Mouse (Mus musculus): ENCODE measurements around the gene Nagk. TPM values are rescaled to one million over a fixed set of nuclear protein-coding genes. Genes with fewer than 3 reads are reported as not detected.
A peak's percentile ranks its signal among the peaks of the same experiment; 100 is the strongest.

Gene Nagk
- 68.2 and 70.3 TPM in 2 replicates for polyA plus RNA-seq (2015; fragmentation: Nextera tagmentation; extraction: Ambion mirVana)

DNA sequence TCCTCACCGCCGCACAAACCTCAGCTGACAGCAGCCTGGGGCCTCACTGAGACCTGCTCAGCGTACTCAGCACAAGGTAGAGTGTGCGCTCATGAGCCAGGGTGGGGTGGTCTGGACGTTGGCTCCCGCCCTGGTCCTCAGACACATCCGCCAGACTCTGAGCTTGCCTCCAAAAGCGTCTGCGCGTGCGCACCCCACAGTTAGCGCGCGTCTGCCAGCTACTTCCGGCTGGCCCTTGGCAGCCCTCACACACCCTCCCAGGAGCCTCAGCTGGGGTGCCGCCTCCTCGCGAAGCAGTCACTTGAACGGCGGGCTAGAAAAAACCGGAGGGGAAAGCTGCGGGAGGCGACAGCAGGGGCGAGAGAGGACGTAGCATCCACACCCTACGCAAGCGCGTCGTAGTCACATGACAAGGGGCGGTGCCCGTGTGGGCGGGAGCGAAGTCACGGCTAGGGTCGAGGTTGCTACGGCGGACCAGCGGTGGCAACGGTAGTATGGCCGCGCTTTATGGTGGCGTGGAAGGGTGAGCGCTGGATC lies at the start of gene Nagk:
TSS of gene Nagk (plus strand) at position 223 of the 537 bp plus-strand sequence.
- Histone ChIP-seq H3K9ac (peak within 1 kb of the TSS; percentile 75), H3K9me3 (replicated peaks) (no peaks in the 10 kb centered on the region), H3K27me3 (no peaks in the 10 kb centered on the region), H3K4me2 (replicated peaks) (peak within 1 kb of the TSS; percentile 89), H3K4me3 (replicated peaks) (peak within 1 kb of the TSS; percentile 88), H3K27ac (replicated peaks) (peak within 1 kb of the TSS; percentile 96), H3K36me3 (peaks cover 7% of the 10 kb centered on the region; the same call in 1 of the 2 replicates), H3K4me1 (peaks cover 10% of the 10 kb centered on the region)
- under 1% methylated on average over 43 of the region's 43 CpGs for WGBS
- peak; percentile 95 for ATAC-seq (ENCODE audit: insufficient number of reproducible peaks, low FRiP score, low TSS enrichment, low read depth)

GRCm38 (mm10) chr6:83745466-83745865 lies 49.3 kb upstream of the Nagk start:
- peaks cover 4% of the 10 kb centered on the region; the same call in 1 of the 2 replicates for H3K27me3 ChIP-seq
- no peaks in the 10 kb centered on the region for H3K9me3 ChIP-seq (replicated peaks)
- WGBS = 59% methylated on average over 2 of the region's 2 CpGs
- H3K9ac ChIP-seq = no peak overlapping the region
- ATAC-seq (ENCODE audit: insufficient number of reproducible peaks, low FRiP score, low TSS enrichment, low read depth) = no peak
- no peak overlapping the region for H3K4me2 ChIP-seq (replicated peaks)
- H3K27ac ChIP-seq (replicated peaks) = no peak overlapping the region
- H3K4me3 ChIP-seq (replicated peaks) = no peak overlapping the region
- H3K4me1 ChIP-seq = peaks cover 10% of the 10 kb centered on the region; the same call in 1 of the 2 replicates
- H3K36me3 ChIP-seq = no peaks in the 10 kb centered on the region

DNA sequence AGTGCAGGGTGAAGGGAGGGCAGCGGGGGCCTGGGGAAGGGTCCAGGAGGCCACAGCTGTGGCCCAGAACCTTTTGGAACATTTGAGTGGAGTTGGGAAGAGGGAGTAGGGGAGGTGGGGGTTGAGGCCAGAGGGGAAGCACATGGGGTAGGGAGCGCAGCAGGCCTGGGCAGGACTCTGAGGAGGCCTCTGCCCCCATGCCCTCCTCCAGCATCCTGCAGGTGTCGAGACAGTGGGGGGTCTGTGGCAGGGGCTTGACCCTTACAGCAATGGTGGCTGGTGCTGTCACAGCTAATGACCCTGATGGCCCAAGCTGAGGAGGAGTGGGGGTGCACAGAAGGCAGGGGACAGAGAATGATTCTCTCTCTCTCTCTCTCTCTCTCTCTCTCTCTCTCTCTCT lies 45.5 kb upstream of the Nagk start:
- Histone ChIP-seq H3K9ac (no peak overlapping the region), H3K9me3 (replicated peaks) (no peaks in the 10 kb centered on the region), H3K27me3 (peaks cover 25% of the 10 kb centered on the region), H3K4me1 (peaks cover 7% of the 10 kb centered on the region; the same call in 1 of the 2 replicates), H3K27ac (replicated peaks) (no peak overlapping the region), H3K4me2 (replicated peaks) (no peak overlapping the region), H3K4me3 (replicated peaks) (no peak overlapping the region), H3K36me3 (no peaks in the 10 kb centered on the region)
- ATAC-seq (ENCODE audit: insufficient number of reproducible peaks, low FRiP score, low TSS enrichment, low read depth) = no peak
- WGBS = 57% methylated on average over 3 of the region's 3 CpGs

GRCm38 (mm10) chr6:83750171-83750684 lies 44.6 kb upstream of the Nagk start:
- H3K27me3 ChIP-seq = peaks cover 25% of the 10 kb centered on the region
- no peak overlapping the region for H3K9ac ChIP-seq
- no peaks in the 10 kb centered on the region for H3K36me3 ChIP-seq
- no peak overlapping the region for H3K27ac ChIP-seq (replicated peaks)
- H3K4me1 ChIP-seq = peaks cover 4% of the 10 kb centered on the region; the same call in 1 of the 2 replicates
- H3K9me3 ChIP-seq (replicated peaks) = no peaks in the 10 kb centered on the region
- no peak overlapping the region for H3K4me3 ChIP-seq (replicated peaks)
- H3K4me2 ChIP-seq (replicated peaks) = no peak overlapping the region
- ATAC-seq (ENCODE audit: insufficient number of reproducible peaks, low FRiP score, low TSS enrichment, low read depth) = no peak
- WGBS = 9% methylated on average over 11 of the region's 11 CpGs

DNA sequence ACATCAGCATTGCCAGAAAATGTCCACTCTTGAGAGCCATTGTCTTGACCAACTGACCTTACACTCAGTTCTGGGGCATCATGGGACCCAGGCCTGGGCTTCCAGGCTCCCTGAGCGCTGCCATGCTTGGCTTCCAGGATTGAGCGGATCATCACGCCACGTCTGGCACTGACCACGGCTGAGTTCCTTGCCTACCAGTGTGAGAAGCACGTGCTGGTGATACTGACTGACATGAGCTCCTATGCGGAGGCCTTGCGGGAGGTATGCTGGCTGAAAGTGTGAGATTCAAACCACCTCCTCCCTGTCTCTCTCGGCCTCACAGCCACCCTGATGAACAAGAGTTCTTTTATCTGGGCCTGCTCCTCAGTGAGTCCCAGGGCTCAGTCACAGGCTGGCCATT lies 38.7 kb upstream of the Nagk start:
- WGBS = 72% methylated on average over 9 of the region's 9 CpGs

GRCm38 (mm10) chr6:83762344-83762743 lies 32.4 kb upstream of the Nagk start, which contains the start of gene Ankrd53:
TSS of gene Ankrd53 (plus strand) at chr6:83762644.
- H3K4me2 ChIP-seq (replicated peaks) = peak within 1 kb of the TSS; percentile 55
- H3K36me3 ChIP-seq = no peaks in the 10 kb centered on the region
- no peaks in the 10 kb centered on the region for H3K9me3 ChIP-seq (replicated peaks)
- H3K27me3 ChIP-seq = peaks cover 62% of the 10 kb centered on the region
- ATAC-seq (ENCODE audit: insufficient number of reproducible peaks, low FRiP score, low TSS enrichment, low read depth) = no peak
- peak within 1 kb of the TSS; percentile 6; the same call in 1 of the 2 replicates for H3K9ac ChIP-seq
- peaks cover 20% of the 10 kb centered on the region for H3K4me1 ChIP-seq
- peak within 1 kb of the TSS; percentile 34 for H3K4me3 ChIP-seq (replicated peaks)
- 25% methylated on average over 6 of the region's 6 CpGs for WGBS
- H3K27ac ChIP-seq (replicated peaks) = no peak within 1 kb of the TSS

More for the DNA sequence above, 38.7 kb upstream of the Nagk start:
- H3K36me3 ChIP-seq = no peaks in the 10 kb centered on the region
- ATAC-seq (ENCODE audit: insufficient number of reproducible peaks, low FRiP score, low TSS enrichment, low read depth) = no peak
- H3K4me3 ChIP-seq (replicated peaks) = no peak overlapping the region
- H3K27ac ChIP-seq (replicated peaks) = no peak overlapping the region
- H3K4me1 ChIP-seq = peaks cover 7% of the 10 kb centered on the region
- peaks cover 59% of the 10 kb centered on the region for H3K27me3 ChIP-seq
- H3K9me3 ChIP-seq (replicated peaks) = no peaks in the 10 kb centered on the region
- no peak overlapping the region for H3K4me2 ChIP-seq (replicated peaks)
- H3K9ac ChIP-seq = no peak overlapping the region

GRCm38 (mm10) chr6:83762880-83763431 lies 31.8 kb upstream of the Nagk start:
- Histone ChIP-seq H3K36me3 (peaks cover 5% of the 10 kb centered on the region; the same call in 1 of the 2 replicates), H3K27ac (replicated peaks) (no peak overlapping the region), H3K4me3 (replicated peaks) (peak overlapping the region; percentile 34), H3K4me2 (replicated peaks) (peak overlapping the region; percentile 55), H3K9me3 (replicated peaks) (no peaks in the 10 kb centered on the region), H3K4me1 (peaks cover 18% of the 10 kb centered on the region), H3K27me3 (peaks cover 56% of the 10 kb centered on the region), H3K9ac (peak overlapping the region; percentile 6; the same call in 1 of the 2 replicates)
- ATAC-seq (ENCODE audit: insufficient number of reproducible peaks, low FRiP score, low TSS enrichment, low read depth) = peak; percentile 74
- 2% methylated on average over 35 of the region's 35 CpGs for WGBS

DNA sequence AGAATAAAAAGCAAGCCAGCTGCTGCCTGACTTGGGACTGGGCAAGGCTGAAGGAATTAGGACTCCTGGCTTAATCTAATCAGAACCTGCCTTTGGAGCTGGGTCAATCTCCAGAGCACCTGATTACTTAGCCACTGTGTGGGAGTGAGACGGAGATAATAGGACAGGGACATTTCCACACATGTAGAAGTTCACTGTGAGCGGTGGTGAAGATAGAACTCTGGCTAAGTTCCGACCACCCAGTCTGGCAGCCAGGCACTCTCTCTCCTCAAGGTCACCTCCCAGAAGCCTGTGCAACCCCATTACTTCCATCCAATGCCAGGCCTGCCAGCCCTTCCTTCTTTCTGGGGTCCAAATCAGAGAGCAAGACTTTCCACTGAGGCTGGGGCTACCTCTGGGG lies 27.8 kb upstream of the Nagk start:
- Histone ChIP-seq H3K9me3 (replicated peaks) (no peaks in the 10 kb centered on the region), H3K4me1 (peaks cover 13% of the 10 kb centered on the region), H3K36me3 (peaks cover 41% of the 10 kb centered on the region), H3K4me3 (replicated peaks) (no peak overlapping the region), H3K9ac (no peak overlapping the region), H3K4me2 (replicated peaks) (no peak overlapping the region), H3K27ac (replicated peaks) (no peak overlapping the region), H3K27me3 (peaks cover 25% of the 10 kb centered on the region)
- no peak for ATAC-seq (ENCODE audit: insufficient number of reproducible peaks, low FRiP score, low TSS enrichment, low read depth)
- 91% methylated on average over 3 of the region's 3 CpGs for WGBS

DNA sequence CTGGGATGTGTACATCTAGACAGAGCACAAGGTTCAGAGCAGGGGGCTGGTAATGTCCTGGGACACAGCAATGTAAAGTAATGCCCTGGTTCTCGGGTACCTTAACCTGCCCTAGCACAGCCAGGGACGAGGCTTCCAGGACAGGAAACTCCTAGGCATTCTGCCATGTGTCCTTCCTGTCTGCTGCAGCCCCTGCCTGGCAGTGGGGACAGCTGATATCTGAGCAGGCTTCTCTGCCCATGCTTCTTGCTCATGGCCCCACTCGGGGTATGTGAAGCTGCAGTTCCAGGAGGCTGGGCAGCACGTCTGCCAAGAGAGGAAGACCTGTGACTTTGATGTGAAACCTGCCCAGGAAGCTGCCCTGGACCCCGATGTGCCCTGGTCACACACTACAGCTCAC lies 26.3 kb upstream of the Nagk start:
- peaks cover 2% of the 10 kb centered on the region for H3K4me1 ChIP-seq
- no peak overlapping the region for H3K27ac ChIP-seq (replicated peaks)
- H3K9me3 ChIP-seq (replicated peaks) = no peaks in the 10 kb centered on the region
- no peak overlapping the region for H3K9ac ChIP-seq
- peaks cover 10% of the 10 kb centered on the region for H3K27me3 ChIP-seq
- H3K4me2 ChIP-seq (replicated peaks) = no peak overlapping the region
- ATAC-seq (ENCODE audit: insufficient number of reproducible peaks, low FRiP score, low TSS enrichment, low read depth) = no peak
- H3K36me3 ChIP-seq = peaks cover 56% of the 10 kb centered on the region
- 81% methylated on average over 5 of the region's 5 CpGs for WGBS
- no peak overlapping the region for H3K4me3 ChIP-seq (replicated peaks)

- Histone ChIP-seq H3K27ac (replicated peaks) (no peak overlapping the region), H3K9ac (no peak overlapping the region), H3K27me3 (no peaks in the 10 kb centered on the region), H3K4me3 (replicated peaks) (peak overlapping the region; percentile 94), H3K36me3 (peaks cover 39% of the 10 kb centered on the region), H3K4me1 (peaks cover 22% of the 10 kb centered on the region), H3K4me2 (replicated peaks) (peak overlapping the region; percentile 76), H3K9me3 (replicated peaks) (no peaks in the 10 kb centered on the region)
- 42% methylated on average over 8 of the region's 9 CpGs for WGBS
- no peak for ATAC-seq (ENCODE audit: insufficient number of reproducible peaks, low FRiP score, low TSS enrichment, low read depth)
These were observed 20.7 kb upstream of the Nagk start for GRCm38 (mm10) chr6:83774126-83774525.

DNA sequence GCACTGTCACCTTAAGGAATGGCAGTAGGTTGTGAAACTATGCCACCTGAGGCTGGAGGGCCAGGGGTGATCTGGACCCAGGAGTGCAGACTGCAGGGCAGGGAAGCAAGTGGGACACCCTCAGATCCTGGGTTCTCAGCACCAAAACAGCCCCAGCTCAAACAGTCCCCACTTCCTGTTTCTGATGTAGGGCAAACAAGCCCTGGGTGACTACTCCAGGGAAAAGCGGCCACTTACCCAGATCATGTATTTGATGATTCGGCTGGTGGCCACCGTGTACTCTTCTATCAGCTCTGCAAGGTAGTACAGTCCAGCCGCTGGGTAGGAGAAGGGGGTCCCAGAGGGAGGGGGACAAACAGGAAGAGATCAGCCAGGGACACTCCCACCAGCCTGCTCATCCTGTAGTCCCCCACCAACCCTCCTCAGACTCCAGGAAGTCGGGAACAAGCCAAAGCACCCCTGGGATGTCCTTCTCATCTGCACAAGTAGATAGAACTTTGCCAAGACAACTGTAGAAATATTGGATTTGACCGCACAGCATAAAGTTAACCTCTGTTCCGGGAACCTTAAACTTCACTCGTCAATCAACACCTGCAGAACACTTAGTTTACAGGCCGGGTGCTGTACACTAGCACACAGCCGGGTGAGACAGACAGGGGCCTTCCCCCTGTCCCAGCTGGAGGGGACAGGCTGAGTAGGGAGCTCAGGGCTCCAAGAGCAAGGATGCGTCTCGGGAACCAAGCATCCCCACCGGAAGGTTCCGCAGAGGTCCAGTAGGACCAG lies 19.8 kb upstream of the Nagk start:
- Histone ChIP-seq H3K27ac (replicated peaks) (peak overlapping the region; percentile 85), H3K27me3 (no peaks in the 10 kb centered on the region)

More for the DNA sequence above, 19.8 kb upstream of the Nagk start:
- no peak; the same call in 1 of the 2 replicates for ATAC-seq (ENCODE audit: insufficient number of reproducible peaks, low FRiP score, low TSS enrichment, low read depth)
- peaks cover 34% of the 10 kb centered on the region for H3K36me3 ChIP-seq
- H3K4me1 ChIP-seq = peaks cover 22% of the 10 kb centered on the region
- H3K4me3 ChIP-seq (replicated peaks) = peak overlapping the region; percentile 94
- no peaks in the 10 kb centered on the region for H3K9me3 ChIP-seq (replicated peaks)
- peak overlapping the region; percentile 91 for H3K9ac ChIP-seq
- WGBS = under 1% methylated on average over 14 of the region's 14 CpGs
- H3K4me2 ChIP-seq (replicated peaks) = peak overlapping the region; percentile 76

All from embryonic facial prominence, embryonic 15.5 days (tissue).